Mouse (Mus musculus) Muller cell, postnatal 12 days (primary cell): ENCODE data around the gene Mrgprf.

Experiments
- DNase-seq: peaks from one replicate; pipeline ENCODE4 v3.0.0-alpha.2; 2015; ENCODE audit errors: inconsistent ontology term

The Mrgprf gene

DNA sequence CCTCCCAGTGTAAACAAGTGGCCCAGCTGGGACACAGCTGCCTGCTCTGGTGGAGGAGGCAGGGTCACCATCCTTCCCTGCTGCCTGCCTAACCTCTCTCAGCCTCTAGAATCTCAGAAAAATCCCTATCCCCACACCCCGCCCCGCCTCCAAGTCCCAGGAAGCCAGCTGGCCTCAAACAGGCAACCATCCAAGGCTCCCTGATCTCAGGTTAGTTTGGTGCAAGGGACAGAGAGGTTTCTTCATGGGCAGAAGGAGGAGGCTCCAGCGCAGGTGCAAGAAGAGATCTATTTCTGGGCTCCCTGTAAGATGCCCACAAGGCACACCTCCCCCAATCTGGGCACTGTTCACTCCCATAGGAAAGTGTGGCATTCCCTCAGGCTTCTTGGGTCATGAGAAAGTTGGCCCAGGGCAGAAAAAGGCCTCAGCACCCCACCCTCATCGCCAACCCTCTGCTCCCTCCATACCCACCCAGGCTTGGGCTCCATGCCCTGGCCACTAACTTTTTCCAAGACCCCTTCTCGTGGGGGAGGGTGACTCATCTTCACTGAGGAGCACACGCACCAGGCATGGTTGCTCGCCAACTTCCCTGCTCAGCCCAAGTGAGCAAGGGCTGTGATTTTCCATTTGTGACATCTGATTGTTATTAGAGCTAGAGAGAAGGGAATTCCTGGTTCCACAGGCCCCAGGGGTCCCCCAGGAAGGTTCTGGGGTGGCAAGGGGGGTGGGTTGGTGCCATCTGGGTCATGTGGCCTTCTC lies 887 bp upstream of the Mrgprf start:
- DNase-seq: peak; percentile 87

DNA sequence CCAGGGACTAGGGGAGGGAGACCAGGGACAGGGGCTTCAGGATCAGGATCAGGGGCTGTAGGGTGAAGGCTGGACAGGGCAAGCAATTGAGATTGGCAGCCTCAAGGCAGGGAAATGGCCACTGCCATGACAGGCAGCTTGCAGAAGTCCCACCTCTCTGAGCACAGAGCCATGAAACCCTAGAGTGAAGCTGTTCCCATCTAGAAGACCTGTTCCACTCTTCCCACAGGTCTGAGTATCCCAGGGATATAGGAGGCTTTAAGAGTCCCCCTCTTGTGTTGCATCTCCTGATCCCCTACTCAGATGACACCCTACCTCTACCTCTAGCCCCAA lies 346 bp downstream of the Mrgprf start:
- DNase-seq: no peak

DNA sequence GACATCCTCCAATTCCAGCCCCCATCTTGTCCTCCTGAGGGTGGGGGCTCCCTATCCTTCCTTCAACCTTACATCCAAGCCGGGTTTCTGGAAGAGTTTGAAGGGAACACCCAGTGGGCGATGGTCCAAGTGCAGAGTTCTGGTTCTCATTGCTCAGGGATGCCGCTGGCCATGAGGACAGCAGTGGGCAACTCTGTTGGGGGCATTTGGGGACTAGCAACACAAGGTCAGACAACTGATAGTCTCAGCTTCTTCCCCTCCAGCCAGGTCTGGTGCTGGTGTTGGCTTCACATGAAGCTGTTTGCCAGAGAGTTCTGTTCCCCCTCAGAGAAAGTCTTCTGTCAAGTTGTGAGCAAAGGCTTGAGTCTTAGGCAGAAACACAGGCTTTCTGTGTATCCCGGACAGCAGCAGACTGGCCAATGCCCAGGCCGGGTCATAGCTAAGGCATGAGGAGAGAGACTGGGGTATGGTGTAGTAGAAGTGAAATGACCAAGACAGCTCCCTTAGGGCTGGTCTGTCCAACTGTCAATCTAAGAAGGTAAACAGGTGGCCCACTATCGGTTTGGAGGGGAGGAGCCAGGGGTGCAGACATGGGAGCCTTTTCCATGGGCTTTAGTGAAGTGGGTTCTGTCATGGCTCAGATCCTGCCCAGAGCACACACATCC lies 845 bp downstream of the Mrgprf start:
- no peak for DNase-seq

DNA sequence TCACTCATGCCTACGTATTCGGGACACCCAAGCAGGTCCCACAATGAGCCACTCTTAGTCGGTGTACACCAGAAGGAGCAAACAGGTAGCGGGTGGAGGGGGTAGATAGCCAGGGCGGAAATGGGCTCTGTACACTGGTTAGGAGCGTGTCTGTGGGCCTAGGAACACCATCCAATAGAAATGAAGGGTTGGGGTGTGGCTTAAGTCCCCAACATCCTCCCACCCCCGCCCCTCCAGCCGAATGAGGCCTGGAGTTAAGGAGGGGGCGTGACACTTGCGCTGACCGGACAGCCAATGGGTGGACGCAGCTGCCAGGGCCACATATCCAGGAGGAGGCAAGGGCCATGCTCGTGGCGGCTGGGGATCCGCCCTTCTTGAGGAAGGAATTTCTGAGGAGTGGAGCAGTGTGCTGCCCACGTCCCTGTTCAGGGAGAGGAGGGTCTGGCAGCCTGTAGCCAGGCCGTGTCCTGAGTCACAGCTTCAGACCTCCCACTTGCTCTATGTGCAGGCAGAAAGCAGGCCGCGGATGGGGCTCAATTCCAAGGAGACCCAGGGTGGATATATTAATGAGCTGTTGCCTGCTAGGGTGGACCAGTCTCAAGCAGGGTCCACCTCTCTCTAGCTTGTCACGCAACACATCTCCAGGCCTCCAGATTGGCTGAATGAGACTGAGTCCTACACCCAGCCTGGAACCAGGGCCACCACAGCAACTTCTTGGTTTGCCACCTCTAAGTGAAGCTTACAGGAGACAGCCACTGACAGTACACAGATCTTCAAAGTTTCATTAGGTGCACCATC lies 2.1 kb downstream of the Mrgprf start:
- DNase-seq: peak; percentile 82

DNA sequence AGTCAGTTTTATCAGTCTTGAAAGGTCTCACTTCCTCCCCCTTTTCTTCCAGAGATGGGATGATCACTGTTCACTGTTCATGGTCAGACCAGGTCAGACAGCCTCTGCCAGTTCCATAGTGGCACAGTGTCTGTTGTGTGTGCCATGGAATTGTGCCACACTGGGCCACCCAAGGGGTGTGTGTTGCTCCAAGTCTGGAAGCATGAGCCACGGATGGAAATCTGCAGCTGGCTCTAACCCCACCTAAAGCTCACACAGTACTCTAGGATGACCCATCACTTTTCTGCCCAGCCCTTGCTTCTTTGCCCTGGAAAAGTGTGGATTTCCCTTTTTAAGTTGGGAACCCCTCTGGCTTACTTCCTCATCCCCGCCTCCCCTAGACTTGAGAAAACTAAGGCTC lies 3.5 kb downstream of the Mrgprf start:
- DNase-seq: no peak

DNA sequence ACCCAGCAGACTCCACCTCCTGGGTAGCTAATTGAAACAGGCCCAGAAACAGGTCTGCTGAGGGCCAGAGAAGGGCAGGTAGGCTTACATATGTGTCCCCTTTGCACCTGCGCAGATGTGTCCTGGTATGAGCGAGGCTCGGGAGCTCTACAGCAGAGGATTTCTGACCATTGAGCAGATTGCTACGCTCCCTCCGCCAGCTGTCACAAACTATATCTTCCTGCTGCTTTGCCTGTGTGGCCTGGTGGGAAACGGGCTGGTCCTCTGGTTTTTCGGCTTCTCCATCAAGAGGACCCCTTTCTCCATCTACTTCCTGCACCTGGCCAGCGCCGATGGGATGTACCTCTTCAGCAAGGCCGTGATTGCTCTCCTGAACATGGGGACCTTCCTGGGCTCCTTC lies 7.0 kb downstream of the Mrgprf start:
- DNase-seq: no peak

DNA sequence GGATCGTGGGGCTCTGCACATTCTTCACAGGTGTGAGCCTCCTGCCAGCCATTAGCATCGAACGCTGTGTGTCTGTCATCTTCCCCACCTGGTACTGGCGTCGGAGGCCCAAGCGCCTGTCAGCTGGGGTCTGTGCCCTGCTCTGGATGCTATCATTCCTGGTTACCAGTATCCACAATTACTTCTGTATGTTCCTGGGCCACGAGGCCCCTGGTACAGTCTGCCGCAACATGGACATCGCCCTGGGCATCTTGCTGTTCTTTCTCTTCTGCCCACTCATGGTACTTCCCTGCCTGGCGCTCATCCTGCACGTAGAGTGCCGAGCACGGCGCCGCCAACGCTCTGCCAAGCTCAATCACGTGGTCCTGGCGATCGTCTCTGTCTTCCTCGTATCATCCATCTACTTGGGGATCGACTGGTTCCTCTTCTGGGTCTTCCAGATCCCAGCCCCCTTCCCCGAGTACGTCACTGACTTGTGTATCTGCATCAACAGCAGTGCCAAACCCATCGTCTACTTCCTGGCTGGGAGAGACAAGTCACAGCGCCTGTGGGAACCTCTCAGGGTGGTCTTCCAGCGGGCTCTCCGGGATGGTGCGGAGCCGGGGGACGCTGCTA lies 7.5 kb downstream of the Mrgprf start:
- no peak for DNase-seq

DNA sequence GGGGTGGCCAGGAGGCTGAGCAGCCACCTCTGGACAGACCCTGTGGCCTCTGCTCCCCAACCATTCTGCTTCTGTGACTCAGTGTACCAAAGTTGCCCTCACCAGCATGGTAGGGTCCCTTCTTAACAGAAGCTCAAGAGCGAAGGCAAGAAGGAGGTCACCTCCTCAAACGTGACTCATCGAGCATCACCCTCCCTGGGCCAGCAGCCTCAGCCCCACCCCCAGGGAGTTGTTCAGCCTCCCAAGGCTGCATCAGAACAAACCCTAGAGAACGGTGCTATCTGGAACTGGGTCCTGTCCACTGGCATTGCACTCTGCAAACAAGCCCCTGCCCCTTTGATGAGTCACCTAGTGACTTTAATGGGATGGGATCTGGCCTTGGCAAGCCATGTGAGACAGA lies 8.2 kb downstream of the Mrgprf start:
- DNase-seq: peak; percentile 70

DNA sequence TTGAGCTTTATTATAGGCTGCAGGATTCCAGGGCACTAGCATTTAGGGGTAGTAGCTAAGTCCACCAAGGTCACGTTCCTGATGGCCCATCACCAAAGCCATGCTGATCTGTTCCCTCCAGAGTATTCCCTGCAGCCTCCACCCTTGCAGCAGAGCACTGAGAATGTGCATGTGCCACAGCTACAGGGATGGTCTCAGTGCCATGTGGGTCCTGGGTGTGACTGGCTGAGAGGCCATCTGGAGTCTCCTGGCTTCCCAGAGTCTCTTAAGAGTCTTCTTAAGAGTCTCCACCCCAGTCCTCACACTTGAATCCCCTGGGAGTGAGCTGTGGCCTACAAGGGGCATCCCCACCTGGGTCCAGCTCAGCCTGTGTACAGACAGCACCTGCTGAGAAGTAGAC lies 9.2 kb downstream of the Mrgprf start:
- no peak for DNase-seq

DNA sequence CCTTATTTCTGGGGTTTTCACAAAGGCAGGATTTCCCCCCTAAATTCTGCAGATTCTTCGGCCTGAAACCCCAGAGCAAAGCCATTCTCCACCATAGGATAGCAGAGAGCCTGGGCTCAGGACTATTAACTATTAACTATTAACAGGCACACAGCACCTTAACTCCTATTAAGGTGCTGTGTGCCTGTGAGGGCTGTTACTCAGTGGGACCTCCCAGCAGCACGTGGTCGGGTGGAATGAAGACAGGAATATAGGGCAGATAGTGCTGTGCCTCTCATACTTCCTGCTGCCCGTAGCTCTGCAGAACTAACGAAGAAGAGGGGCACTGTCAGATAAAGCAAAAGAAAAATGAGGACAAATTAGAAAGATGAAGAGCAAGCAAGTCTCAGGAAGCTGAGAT lies 9.9 kb downstream of the Mrgprf start:
- no peak for DNase-seq

DNA sequence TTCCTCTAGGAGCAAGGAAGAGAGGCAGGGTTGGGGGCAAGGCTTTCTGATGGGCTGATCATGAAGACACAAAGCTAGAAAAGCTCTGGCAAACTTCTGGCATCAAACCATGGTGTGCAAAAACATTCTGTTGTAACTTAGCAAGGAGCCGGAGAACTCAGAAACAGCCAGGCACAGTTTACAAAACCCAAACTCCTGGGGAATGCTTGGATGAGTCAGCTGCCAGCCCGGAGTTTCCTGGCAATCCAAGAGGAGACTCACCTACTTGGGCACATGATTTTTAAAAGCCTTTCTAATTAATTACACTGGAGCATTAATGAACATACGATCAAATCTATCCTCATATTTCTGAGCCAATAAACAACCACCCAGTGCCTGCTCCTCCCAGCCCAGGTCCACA lies 11.5 kb downstream of the Mrgprf start:
- DNase-seq: peak; percentile 51

DNA sequence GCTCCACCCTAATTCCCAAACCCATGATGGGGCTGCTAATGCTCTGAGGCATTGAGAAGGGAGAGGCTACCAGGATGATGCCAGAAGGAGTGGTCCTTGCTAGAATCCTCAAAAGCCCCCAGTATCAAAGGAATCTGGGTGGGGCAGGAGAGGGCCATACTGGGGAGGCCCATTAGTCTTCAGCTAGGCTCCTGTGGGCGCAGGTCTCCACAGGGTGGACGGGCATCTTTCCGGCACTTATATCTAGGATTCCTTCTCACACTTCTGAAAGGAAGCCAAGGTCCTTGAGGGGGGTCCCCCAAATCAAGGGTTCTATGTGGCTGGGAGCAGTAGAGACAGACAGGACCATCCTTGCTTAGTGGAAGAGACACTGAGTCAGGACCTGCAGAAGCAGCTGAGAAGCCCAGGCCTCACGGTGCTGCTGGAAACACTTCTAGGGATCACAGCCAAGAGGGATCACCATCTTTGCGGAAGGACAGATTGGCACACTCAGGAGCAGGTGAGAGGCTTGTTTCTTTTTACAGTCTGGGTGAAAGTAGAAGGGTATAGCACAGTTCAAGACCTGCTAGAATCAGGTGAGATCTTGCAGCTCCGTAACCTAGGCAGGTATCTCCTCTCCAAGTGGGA lies 14.3 kb downstream of the Mrgprf start, which contains the start of gene Mrgprd:
Gene Mrgprd, plus strand, starts transcription at position 51 of the 627 bp plus-strand sequence.
- DNase-seq: no peak

DNA sequence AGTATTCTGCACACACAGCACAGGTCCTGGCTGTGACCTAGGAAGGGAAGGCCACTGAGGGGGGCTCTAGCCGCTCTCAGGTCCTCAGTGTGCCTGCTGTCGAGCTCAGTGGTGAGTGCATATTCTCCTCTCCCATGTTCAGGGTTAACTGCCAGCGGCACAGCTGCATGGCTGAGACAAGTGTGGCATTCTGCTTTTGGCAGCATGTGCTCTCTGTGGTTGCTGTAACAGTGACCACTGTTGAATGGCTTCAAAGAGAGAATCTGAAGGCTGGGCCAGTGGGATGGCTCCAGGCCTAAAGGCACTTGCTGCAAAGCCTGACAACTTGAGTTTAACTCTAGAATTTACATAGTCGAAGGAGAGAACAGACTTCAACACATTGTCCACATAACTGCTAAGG lies 16.9 kb downstream of the Mrgprf start:
- DNase-seq: peak; percentile 84

DNA sequence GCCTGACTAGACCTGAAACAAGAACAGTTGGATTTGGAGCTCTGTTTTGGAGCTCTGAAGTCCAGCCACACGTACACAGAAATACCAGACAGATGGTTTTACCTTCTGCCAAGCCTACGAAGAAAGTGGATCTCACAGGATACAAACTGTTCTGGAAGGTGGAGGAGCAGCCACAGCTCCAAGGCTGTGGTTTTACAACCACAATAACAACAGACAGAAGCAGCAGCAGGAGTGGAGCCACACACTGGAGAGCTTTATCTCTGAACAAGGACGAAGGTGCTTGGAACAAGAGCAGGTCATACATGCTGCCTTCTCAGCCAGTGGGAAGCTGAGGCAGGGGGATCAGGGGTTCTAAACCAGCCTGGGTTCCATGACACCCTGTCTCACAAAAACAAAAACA lies 18.9 kb downstream of the Mrgprf start:
- no peak for DNase-seq

DNA sequence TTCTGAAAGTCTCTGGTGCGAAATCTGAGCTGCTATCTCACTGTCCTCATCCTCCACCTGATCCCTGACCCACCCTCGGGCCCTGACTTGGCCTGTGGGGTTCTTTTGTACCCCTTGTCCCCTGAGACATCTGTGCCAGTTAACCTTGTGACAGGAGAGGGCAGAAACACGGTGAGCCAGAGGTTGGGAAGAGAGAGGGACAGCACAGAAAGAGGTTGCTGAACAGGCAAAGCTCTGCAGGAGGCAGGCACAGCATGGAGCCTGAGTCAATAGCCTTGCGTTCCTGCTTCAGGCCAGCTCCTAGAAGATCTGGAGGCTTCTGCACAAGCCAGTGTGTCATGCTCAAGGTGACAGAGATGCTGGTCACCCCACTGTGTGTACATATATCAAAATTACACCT lies 23.0 kb downstream of the Mrgprf start:
- DNase-seq: no peak

DNA sequence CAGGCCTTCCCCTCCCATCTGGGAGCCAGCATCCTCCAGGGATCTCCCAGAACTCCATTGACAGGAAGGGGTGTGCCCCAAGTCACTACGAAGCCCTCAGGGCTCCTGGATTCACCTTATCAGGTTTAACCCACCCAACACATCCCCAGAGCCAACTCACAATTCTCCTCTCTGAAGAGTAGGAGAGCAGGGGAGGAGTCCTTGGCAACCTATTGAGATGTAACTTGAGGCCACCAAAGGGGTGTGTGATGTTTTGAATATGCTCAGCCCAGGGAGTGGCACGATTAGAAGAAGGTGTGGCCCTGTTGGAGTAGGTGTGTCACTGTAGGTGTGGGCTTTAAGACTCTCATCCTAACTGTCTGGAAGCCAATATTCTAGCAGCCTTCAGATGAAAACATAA lies 25.1 kb downstream of the Mrgprf start:
- DNase-seq: no peak

DNA sequence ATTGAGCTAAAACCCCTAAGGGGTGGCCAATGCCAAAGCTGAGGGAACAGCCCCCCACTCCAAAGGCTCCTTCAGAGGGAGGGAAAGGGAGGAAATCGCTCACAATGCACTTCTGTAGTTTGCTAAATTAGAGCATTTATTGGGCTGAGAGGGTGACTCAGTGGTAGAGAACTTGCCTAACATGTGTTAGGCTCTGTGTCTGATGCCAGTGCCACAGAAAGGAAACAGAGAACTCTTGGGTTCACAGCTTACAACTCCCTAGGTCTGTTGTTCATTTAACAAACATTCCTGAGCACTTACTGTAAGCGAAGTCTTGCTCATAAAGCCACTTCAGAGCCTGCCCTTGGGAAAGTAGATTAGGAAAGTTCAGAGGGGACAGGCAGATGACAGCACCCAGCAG lies 29.4 kb downstream of the Mrgprf start:
- DNase-seq: peak; percentile 84

DNA sequence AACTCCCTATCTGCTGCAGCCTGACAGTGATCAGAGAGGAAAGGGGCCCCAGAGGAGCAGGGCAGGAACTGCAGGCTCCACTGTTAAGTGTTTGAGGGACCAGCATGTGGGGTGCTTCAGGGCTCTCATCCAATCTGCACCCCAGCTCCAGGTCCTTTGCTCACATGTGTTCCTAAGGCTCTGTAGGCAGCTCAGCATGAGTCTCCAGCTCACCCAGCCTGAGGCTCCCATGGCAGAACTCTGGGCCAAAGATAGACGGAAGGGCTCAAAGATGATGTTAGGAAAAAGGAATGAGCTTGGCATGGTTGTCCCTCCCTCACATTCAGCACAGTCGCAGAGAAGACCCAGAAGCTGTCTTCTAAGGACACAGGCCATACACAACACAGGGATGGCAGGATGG lies 30.0 kb downstream of the Mrgprf start:
- DNase-seq: peak; percentile 56

DNA sequence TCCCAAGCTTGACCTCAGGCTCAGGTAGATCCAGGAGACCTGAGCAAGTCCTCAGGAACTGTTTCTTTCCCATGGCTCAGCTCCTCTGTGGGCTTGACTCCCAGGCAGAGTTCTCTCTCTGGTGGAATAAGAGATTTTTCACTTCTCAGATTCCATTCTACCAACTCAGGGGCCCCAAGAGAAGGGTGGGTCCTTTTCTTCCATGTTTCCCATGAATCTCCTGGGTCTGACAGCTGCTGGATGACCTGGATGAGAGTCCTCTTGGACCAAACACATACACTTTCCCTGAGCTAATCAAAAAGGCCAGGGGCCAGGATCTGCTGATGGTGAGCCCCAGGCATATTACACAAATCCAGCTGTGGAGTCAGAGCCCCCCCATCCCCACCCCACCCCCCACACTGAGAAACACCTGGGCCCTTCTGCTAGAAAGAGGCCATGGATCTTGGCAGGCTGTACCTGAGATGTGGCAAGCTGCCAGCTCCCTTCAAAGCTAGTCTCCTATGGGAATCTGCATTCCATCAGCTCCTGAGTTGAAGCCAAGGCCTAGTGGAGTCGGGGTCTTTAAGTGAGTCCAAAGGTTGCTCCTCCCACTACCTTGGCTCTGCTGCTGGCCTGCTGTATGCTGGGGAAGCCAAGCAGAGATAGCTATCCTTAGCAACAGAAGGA lies 31.9 kb downstream of the Mrgprf start:
- DNase-seq: no peak

DNA sequence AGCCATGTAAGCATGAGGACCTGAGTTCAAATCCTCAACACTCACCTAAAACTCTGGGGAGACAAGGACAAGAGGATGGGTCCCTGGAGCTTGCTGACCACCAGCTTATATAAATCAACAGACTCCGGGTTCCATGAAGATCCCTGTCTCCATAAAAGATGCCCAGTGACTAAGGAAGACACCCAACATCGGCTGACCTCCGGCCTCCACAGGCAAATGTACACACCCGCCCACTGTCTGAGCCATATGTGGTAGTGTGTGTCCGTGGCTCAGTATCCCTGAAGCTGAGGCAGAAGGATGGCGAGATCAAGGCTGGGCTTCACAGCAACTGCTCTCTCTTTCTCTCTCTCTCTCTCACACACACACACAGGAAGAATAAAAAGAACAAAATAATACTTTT lies 33.3 kb downstream of the Mrgprf start:
- no peak for DNase-seq

DNA sequence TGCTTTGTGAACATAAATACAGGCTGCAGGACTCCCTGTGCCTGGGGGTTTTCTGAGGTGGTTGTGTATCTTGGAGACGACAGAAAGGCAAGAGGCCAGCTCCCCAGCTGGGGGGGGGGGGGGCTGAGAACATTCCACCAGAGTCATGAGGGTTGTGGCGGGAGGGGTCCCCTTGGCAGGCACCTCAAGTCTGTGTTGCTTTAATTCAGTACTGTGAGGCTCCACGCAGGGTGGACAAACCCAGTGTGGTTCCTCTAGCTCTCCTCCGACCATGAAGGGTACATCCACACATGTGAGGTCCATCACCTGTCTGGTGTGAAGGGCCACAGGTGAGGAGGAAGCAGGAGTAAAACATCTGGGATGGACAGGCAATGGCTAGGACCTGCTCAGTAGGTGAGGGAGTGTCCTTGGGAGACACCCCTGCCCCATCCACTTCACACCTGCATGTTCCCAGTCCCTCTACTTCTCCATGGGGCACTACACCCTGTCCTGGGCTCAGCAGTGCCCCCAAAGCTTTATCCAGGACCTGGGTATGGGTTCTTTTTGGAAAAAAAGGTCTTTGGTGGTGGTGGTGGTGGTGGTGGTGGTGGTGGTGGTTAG lies 33.9 kb downstream of the Mrgprf start:
- DNase-seq: no peak
